Mouse (Mus musculus): ENCODE measurements around the gene Chst13.

DNA sequence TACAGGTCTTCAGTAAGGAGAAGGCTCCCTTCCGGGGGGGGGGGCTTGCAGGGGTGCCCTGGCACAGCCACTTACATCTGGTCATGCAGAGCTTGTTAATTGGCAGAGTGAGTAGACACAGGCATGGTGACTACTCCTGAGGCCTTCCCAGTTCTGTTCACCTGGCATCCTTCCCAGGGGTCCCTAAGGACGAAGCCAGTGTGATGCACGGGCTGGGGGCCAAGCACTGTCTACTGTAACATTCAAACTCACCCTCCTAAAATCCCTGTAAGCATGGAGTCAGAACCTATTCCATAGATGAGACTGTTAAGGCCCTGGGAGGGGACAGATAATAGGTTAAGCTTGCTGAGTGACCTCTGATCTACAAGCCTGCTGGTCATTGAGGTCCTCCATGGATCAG lies 959 bp downstream of the Chst13 start:
- TF ChIP-seq CTCF (IDR thresholded peaks at IDR 0.05; ENCODE audit: borderline replicate concordance, insufficient read depth, low read length): no peak
- no peak for TF ChIP-seq POLR2A (IDR thresholded peaks at IDR 0.05; ENCODE audit: low read depth, low read length)

All from embryonic fibroblast, embryonic 13.5 days (primary cell).